Mouse (Mus musculus): ENCODE measurements around the gene C130032M10Rik. TPM values are rescaled to one million over a fixed set of nuclear protein-coding genes. Genes with fewer than 3 reads are reported as not detected.

Gene C130032M10Rik
- total and polyA plus RNA-seq, 2 experiments from 2014 or later: 0.22 TPM; not detected in 1

- DNase-seq (ENCODE audit: low spot score) (no peak), ATAC-seq (ENCODE audit: insufficient read depth, low read depth) (no peak)
- WGBS: 54% methylated on average over 4 of the region's 4 CpGs
- Histone ChIP-seq H3K4me3 (ENCODE audit: low read depth, low read length) (no peak overlapping the region), H3K9ac (replicated peaks; ENCODE audit: low read depth, low read length) (no peak overlapping the region), H3K4me2 (ENCODE audit: low read depth, low read length) (no peak overlapping the region), H3K27me3 (ENCODE audit: control insufficient read depth, insufficient read depth, low read length) (no peaks in the 10 kb centered on the region), H3K4me1 (ENCODE audit: control insufficient read depth, insufficient read depth) (no peaks in the 10 kb centered on the region), H3K36me3 (replicated peaks; ENCODE audit: control insufficient read depth, insufficient read depth, low read length) (no peaks in the 10 kb centered on the region), H3K9me3 (replicated peaks; ENCODE audit: control insufficient read depth, low read length) (no peaks in the 10 kb centered on the region), H3K27ac (ENCODE audit: low read depth) (no peak overlapping the region)
- TF ChIP-seq CTCF (IDR thresholded peaks at IDR 0.05; ENCODE audit: low read depth) (no peak), EP300 (IDR thresholded peaks at IDR 0.05; ENCODE audit: low read depth) (no peak)
Observed at GRCm38 (mm10) chr9:114506564-114506963, 8.9 kb upstream of the C130032M10Rik start.

GRCm38 (mm10) chr9:114507421-114507820 is 8.1 kb upstream of the C130032M10Rik start:
- 88% methylated on average over 9 of the region's 9 CpGs for WGBS
- no peak for TF ChIP-seq EP300 (IDR thresholded peaks at IDR 0.05; ENCODE audit: low read depth)
- TF ChIP-seq CTCF (IDR thresholded peaks at IDR 0.05; ENCODE audit: low read depth): no peak

GRCm38 (mm10) chr9:114509785-114510184 is 5.7 kb upstream of the C130032M10Rik start:
- H3K27me3 ChIP-seq (ENCODE audit: control insufficient read depth, insufficient read depth, low read length): no peaks in the 10 kb centered on the region
- no peak for ATAC-seq (ENCODE audit: insufficient read depth, low read depth)
- no peak overlapping the region for H3K9ac ChIP-seq (replicated peaks; ENCODE audit: low read depth, low read length)
- 80% methylated on average over 9 of the region's 9 CpGs for WGBS
- no peak overlapping the region for H3K4me2 ChIP-seq (ENCODE audit: low read depth, low read length)
- no peak for DNase-seq (ENCODE audit: low spot score)
- no peak overlapping the region for H3K27ac ChIP-seq (ENCODE audit: low read depth)
- peaks cover 17% of the 10 kb centered on the region for H3K9me3 ChIP-seq (replicated peaks; ENCODE audit: control insufficient read depth, low read length)
- H3K4me3 ChIP-seq (ENCODE audit: low read depth, low read length): no peak overlapping the region
- no peaks in the 10 kb centered on the region for H3K4me1 ChIP-seq (ENCODE audit: control insufficient read depth, insufficient read depth)
- H3K36me3 ChIP-seq (replicated peaks; ENCODE audit: control insufficient read depth, insufficient read depth, low read length): no peaks in the 10 kb centered on the region
- TF ChIP-seq CTCF (IDR thresholded peaks at IDR 0.05; ENCODE audit: low read depth) (no peak), EP300 (IDR thresholded peaks at IDR 0.05; ENCODE audit: low read depth) (no peak)

More at GRCm38 (mm10) chr9:114507421-114507820, 8.1 kb upstream of the C130032M10Rik start:
- Histone ChIP-seq H3K4me1 (ENCODE audit: control insufficient read depth, insufficient read depth) (no peaks in the 10 kb centered on the region), H3K27me3 (ENCODE audit: control insufficient read depth, insufficient read depth, low read length) (no peaks in the 10 kb centered on the region), H3K4me3 (ENCODE audit: low read depth, low read length) (no peak overlapping the region), H3K9me3 (replicated peaks; ENCODE audit: control insufficient read depth, low read length) (no peaks in the 10 kb centered on the region; the same call in 1 of the 2 replicates), H3K27ac (ENCODE audit: low read depth) (no peak overlapping the region), H3K9ac (replicated peaks; ENCODE audit: low read depth, low read length) (no peak overlapping the region), H3K36me3 (replicated peaks; ENCODE audit: control insufficient read depth, insufficient read depth, low read length) (no peaks in the 10 kb centered on the region), H3K4me2 (ENCODE audit: low read depth, low read length) (no peak overlapping the region)
- no peak for ATAC-seq (ENCODE audit: insufficient read depth, low read depth)
- no peak for DNase-seq (ENCODE audit: low spot score)

DNA sequence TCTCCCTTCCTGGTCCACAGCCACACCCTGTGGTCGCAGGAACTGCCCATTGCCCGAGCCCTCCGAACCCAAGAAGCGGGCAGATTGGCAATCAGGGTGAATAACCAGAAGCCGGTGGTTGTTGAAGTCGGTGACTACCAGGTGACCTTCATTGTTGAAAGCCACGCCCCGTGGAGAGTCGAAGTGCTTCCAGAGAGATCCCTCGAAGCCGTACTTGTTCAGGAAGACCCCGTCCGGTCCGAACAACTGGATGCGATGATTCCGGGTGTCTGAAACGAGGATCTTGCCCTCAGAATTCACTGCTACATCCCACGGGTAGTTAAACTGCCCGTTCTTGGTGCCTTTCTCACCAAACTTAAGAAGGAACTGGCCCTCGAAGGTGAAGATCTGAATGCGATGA is 2.7 kb upstream of the C130032M10Rik start:
- WGBS: 96% methylated on average over 21 of the region's 21 CpGs
- Histone ChIP-seq H3K9me3 (replicated peaks; ENCODE audit: control insufficient read depth, low read length) (peaks cover 17% of the 10 kb centered on the region), H3K4me1 (ENCODE audit: control insufficient read depth, insufficient read depth) (peaks cover 11% of the 10 kb centered on the region), H3K27ac (ENCODE audit: low read depth) (no peak overlapping the region), H3K9ac (replicated peaks; ENCODE audit: low read depth, low read length) (no peak overlapping the region), H3K36me3 (replicated peaks; ENCODE audit: control insufficient read depth, insufficient read depth, low read length) (no peaks in the 10 kb centered on the region), H3K4me3 (ENCODE audit: low read depth, low read length) (no peak overlapping the region), H3K27me3 (ENCODE audit: control insufficient read depth, insufficient read depth, low read length) (no peaks in the 10 kb centered on the region), H3K4me2 (ENCODE audit: low read depth, low read length) (no peak overlapping the region)
- TF ChIP-seq EP300 (IDR thresholded peaks at IDR 0.05; ENCODE audit: low read depth) (no peak), CTCF (IDR thresholded peaks at IDR 0.05; ENCODE audit: low read depth) (no peak)
- no peak for ATAC-seq (ENCODE audit: insufficient read depth, low read depth)
- no peak for DNase-seq (ENCODE audit: low spot score)

DNA sequence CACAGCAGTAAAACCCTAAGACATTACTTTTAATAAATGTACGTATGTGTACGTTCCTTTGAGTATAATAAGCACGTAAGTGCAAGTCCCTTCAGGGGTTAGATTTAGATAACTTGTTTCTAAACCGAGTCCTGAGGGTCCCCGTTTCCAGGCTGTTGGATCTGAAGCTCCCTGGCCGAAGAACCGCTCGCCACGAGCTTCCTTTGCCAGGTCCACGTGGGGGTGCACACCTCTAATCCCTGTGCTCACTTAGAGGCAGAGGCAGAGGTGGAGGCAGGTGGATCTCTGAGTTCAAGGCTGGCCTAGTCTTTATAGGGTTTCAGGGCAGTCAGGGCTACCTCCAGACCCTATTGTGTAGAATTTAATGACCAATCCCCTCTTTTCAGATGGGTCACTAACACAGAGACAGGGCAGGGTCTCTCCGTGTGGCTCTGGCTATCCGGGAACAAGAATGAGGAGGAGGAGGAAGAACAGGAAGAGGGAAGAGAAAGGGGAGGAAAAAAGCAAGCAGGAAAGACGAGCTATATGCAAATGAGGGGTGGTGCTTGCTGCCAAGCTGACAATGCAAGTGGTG is 2.5 kb downstream of the C130032M10Rik start:
- ATAC-seq (ENCODE audit: insufficient read depth, low read depth) (no peak), DNase-seq (ENCODE audit: low spot score) (no peak)
- TF ChIP-seq CTCF (IDR thresholded peaks at IDR 0.05; ENCODE audit: low read depth): no peak
- no peak for TF ChIP-seq EP300 (IDR thresholded peaks at IDR 0.05; ENCODE audit: low read depth)
- H3K4me2 ChIP-seq (ENCODE audit: low read depth, low read length): no peak overlapping the region
- peaks cover 11% of the 10 kb centered on the region for H3K4me1 ChIP-seq (ENCODE audit: control insufficient read depth, insufficient read depth)
- no peak overlapping the region for H3K4me3 ChIP-seq (ENCODE audit: low read depth, low read length)
- 71% methylated on average over 13 of the region's 13 CpGs for WGBS
- no peak overlapping the region for H3K9ac ChIP-seq (replicated peaks; ENCODE audit: low read depth, low read length)
- no peak overlapping the region for H3K27ac ChIP-seq (ENCODE audit: low read depth)
- no peaks in the 10 kb centered on the region for H3K36me3 ChIP-seq (replicated peaks; ENCODE audit: control insufficient read depth, insufficient read depth, low read length)
- peaks cover 11% of the 10 kb centered on the region for H3K9me3 ChIP-seq (replicated peaks; ENCODE audit: control insufficient read depth, low read length)
- H3K27me3 ChIP-seq (ENCODE audit: control insufficient read depth, insufficient read depth, low read length): no peaks in the 10 kb centered on the region

Data from heart, postnatal 0 days (tissue).